22 mouse cellular contexts compared by ENCODE assay signal in genomic region chr19:57956459-57956858, GRCm38 (mm10).
DNase-seq lines count a peak whose midpoint lies in the region; TF ChIP-seq lines count a peak whose summit lies in the region.
"Had no signal": no experiment of that assay in that cellular context is flagged by ENCODE, and none has a peak within 500 bp of the region (broad histone marks: within the 10 kb centered on the region; RNA-seq: fewer than 3 reads in every experiment).

No protein-coding gene starts in this region.

- intact Hi-C loops in heart, postnatal 14 days (cut with DNase I), result no loop called here

- 62% methylated on average over 3 of the region's 3 CpGs for WGBS in heart, embryonic 10.5 days

- in situ Hi-C loops in ES-E14 (cut with MboI; ENCODE audit: low sequenced_read_pairs in 2 of 2, unreplicated experiment in 2 of 2), result no loop called here

- H3K9ac ChIP-seq in ES-Bruce4 (ENCODE audit: low read depth, poor library complexity, severe bottlenecking) (no peak overlapping the region), ES-E14 (ENCODE audit: insufficient read depth, low read depth, low read length, poor library complexity, severe bottlenecking) (no peak overlapping the region)
- H3K9ac ChIP-seq: embryonic facial prominence, embryonic 12.5 days; forebrain, embryonic 13.5 days; forebrain, embryonic 15.5 days; forebrain, postnatal 0 days had no signal

- TF ChIP-seq POLR2A in ES-Bruce4 (IDR thresholded peaks at IDR 0.05; ENCODE audit: insufficient read depth, low read length), result no peak

- H3K4me1 ChIP-seq in heart, embryonic 10.5 days, result no peaks in the 10 kb centered on the region
- H3K4me1 ChIP-seq in ES-Bruce4 (ENCODE audit: control insufficient read depth, insufficient read depth, low read length), result peaks cover 1% of the 10 kb centered on the region
- H3K4me1 ChIP-seq in ES-E14 (ENCODE audit: control insufficient read depth in 2 of 2, insufficient read depth in 2 of 2, low read length in 2 of 2, poor library complexity in 1 of 2), result peaks cover 0 to 3% of the 10 kb centered on the region in 2 experiments; a peak in 1 of 4 replicates
- H3K4me1 ChIP-seq: embryonic facial prominence, embryonic 12.5 days; forebrain, embryonic 15.5 days had no signal

- 0 out of 2 replicates have a peak, but pooled peaks have one; percentile 53 for TF ChIP-seq EP300 in ES-Bruce4 (IDR thresholded peaks at IDR 0.05; ENCODE audit: insufficient read depth, low read depth, low read length)

- peak; percentile 25 for DNase-seq in heart, embryonic 10.5 days (ENCODE audit: low spot score)
- no peak for DNase-seq in heart, postnatal 14 days
- peak; percentile 56 for DNase-seq in ES-E14 (ENCODE audit: low read depth, low spot score)
- DNase-seq in ZHBTc4 (ENCODE audit: low read depth, low spot score), result peak; percentile 89
- no peak for DNase-seq in layer of hippocampus, adult 9-11 months
- no peak for DNase-seq in lung, postnatal 36 days
- DNase-seq: adrenal gland, adult 2 months; adrenal gland, postnatal 10 days; adrenal gland, postnatal 36 days; B cell, adult 2 months; cerebellum, adult 11-12 months; cerebellum, adult 2 months; cerebellum, adult 9-10 months; cerebellum, postnatal 10 days; cerebellum, postnatal 25 days; forebrain, postnatal 0 days had no signal

- no peak overlapping the region for H3K27ac ChIP-seq in heart, embryonic 10.5 days
- peak overlapping the region; percentile 47 for H3K27ac ChIP-seq in ES-Bruce4 (ENCODE audit: insufficient read depth, low read length)
- peak overlapping the region; percentile 56; the same call in 1 of the 2 replicates for H3K27ac ChIP-seq in ES-E14 (ENCODE audit: insufficient read depth, low read depth, low read length, poor library complexity, severe bottlenecking)
- H3K27ac ChIP-seq: embryonic facial prominence, embryonic 10.5 days; embryonic facial prominence, embryonic 12.5 days; forebrain, embryonic 13.5 days; forebrain, embryonic 15.5 days had no signal

- no peak overlapping the region for H3K4me3 ChIP-seq in heart, embryonic 10.5 days
- H3K4me3 ChIP-seq in ES-Bruce4 (ENCODE audit: low read depth, low read length), result no peak overlapping the region
- H3K4me3 ChIP-seq in ES-E14 (ENCODE audit: insufficient read depth in 1 of 2, low read depth in 1 of 2, low read length in 2 of 2, poor library complexity in 1 of 2, severe bottlenecking in 1 of 2), result no peak overlapping the region
- H3K4me3 ChIP-seq: embryonic facial prominence, embryonic 10.5 days; embryonic facial prominence, embryonic 12.5 days; forebrain, embryonic 13.5 days; forebrain, embryonic 15.5 days had no signal

- H3K36me3 ChIP-seq in heart, embryonic 10.5 days, result no peaks in the 10 kb centered on the region
- H3K36me3 ChIP-seq in ES-Bruce4 (ENCODE audit: control insufficient read depth, insufficient read depth, low read length, poor library complexity, severe bottlenecking), result no peaks in the 10 kb centered on the region
- no peaks in the 10 kb centered on the region for H3K36me3 ChIP-seq in ES-E14 (ENCODE audit: control insufficient read depth, insufficient read depth, low read length, poor library complexity, severe bottlenecking)
- H3K36me3 ChIP-seq: embryonic facial prominence, embryonic 10.5 days; embryonic facial prominence, embryonic 12.5 days; forebrain, embryonic 15.5 days had no signal

- H3K27me3 ChIP-seq in heart, embryonic 10.5 days (ENCODE audit: insufficient read depth, poor library complexity, severe bottlenecking), result no peaks in the 10 kb centered on the region
- no peaks in the 10 kb centered on the region for H3K27me3 ChIP-seq in ES-Bruce4 (ENCODE audit: control insufficient read depth, insufficient read depth, low read length, poor library complexity, severe bottlenecking)
- H3K27me3 ChIP-seq: CH12.LX; embryonic facial prominence, embryonic 12.5 days; forebrain, embryonic 13.5 days; forebrain, embryonic 15.5 days had no signal

- TF ChIP-seq CTCF in ES-Bruce4 (IDR thresholded peaks at IDR 0.05; ENCODE audit: low read depth, low read length), result no peak

- no peaks in the 10 kb centered on the region for H3K9me3 ChIP-seq in heart, embryonic 10.5 days
- H3K9me3 ChIP-seq in ES-Bruce4 (replicated peaks; ENCODE audit: control insufficient read depth, insufficient read depth, low read length, poor library complexity, severe bottlenecking) (no peaks in the 10 kb centered on the region), ES-E14 (ENCODE audit: control insufficient read depth, insufficient read depth, low read depth, low read length) (no peaks in the 10 kb centered on the region; the same call in 1 of the 2 replicates)
- H3K9me3 ChIP-seq: embryonic facial prominence, embryonic 10.5 days; embryonic facial prominence, embryonic 12.5 days; forebrain, embryonic 13.5 days; forebrain, embryonic 15.5 days had no signal

TF ChIP-seq in ES-E14, 5 proteins besides CTCF, POLR2A, EP300 and RAD21:
- no peak for TF ChIP-seq ZNF384 (IDR thresholded peaks at IDR 0.05; ENCODE audit: low read depth, low read length)
- no peak for TF ChIP-seq HCFC1 (IDR thresholded peaks at IDR 0.05; ENCODE audit: borderline replicate concordance, insufficient read depth, low read length)
- no peak for TF ChIP-seq ZC3H11A (IDR thresholded peaks at IDR 0.05; ENCODE audit: borderline replicate concordance, low read depth, low read length)
- no peak for TF ChIP-seq CHD2 (IDR thresholded peaks at IDR 0.05; ENCODE audit: low read depth, low read length)
- no peak for TF ChIP-seq MAFK (IDR thresholded peaks at IDR 0.05; ENCODE audit: insufficient read depth, low read depth, low read length)

Comparison
In these comparisons a context has a peak if more than half of its experiments do, and no peak if none do; other contexts are left out.
1. DNase-seq: peak in heart, embryonic 10.5 days (single experiment), ES-E14 (single experiment) and ZHBTc4 (single experiment); none in heart, postnatal 14 days (0 of 2), layer of hippocampus, adult 9-11 months (single experiment) and lung, postnatal 36 days (single experiment).